Mouse (Mus musculus) retina, adult 2 months (tissue): ENCODE results near the gene Ctnnd2.

ENCODE experiments used
- DNase-seq: peaks from one replicate; pipeline ENCODE4 v3.0.0-alpha.2; 2012; ENCODE audit warnings: low read depth, low spot score

Ctnnd2 gene

GRCm38 (mm10) chr15:30240881-30241280 lies 68.5 kb downstream of the Ctnnd2 start:
- no peak for DNase-seq

GRCm38 (mm10) chr15:30268822-30269221 lies 96.4 kb downstream of the Ctnnd2 start:
- DNase-seq: no peak

GRCm38 (mm10) chr15:30271141-30271572 lies 98.8 kb downstream of the Ctnnd2 start:
- DNase-seq: no peak

GRCm38 (mm10) chr15:30272326-30272725 lies 99.9 kb downstream of the Ctnnd2 start:
- DNase-seq: no peak

GRCm38 (mm10) chr15:30275721-30276120 lies 103.3 kb downstream of the Ctnnd2 start:
- DNase-seq: no peak

GRCm38 (mm10) chr15:30276691-30277090 lies 104.3 kb downstream of the Ctnnd2 start:
- DNase-seq: no peak

- no peak for DNase-seq
Measured at GRCm38 (mm10) chr15:30278610-30279009, 106.2 kb downstream of the Ctnnd2 start.

- DNase-seq: no peak
Measured at GRCm38 (mm10) chr15:30285572-30286244, 113.3 kb downstream of the Ctnnd2 start.

GRCm38 (mm10) chr15:30286245-30286642 lies 113.9 kb downstream of the Ctnnd2 start:
- DNase-seq: no peak

GRCm38 (mm10) chr15:30302824-30303223 lies 130.4 kb downstream of the Ctnnd2 start:
- DNase-seq: no peak

- DNase-seq: no peak
Measured at GRCm38 (mm10) chr15:30306437-30306836, 134.0 kb downstream of the Ctnnd2 start.

GRCm38 (mm10) chr15:30322543-30322942 lies 150.2 kb downstream of the Ctnnd2 start:
- no peak for DNase-seq

- DNase-seq: no peak
Measured at GRCm38 (mm10) chr15:30333336-30334310, 161.2 kb downstream of the Ctnnd2 start.

GRCm38 (mm10) chr15:30338585-30339197 lies 166.3 kb downstream of the Ctnnd2 start:
- DNase-seq: no peak

GRCm38 (mm10) chr15:30345754-30346153 lies 173.4 kb downstream of the Ctnnd2 start:
- DNase-seq: no peak

GRCm38 (mm10) chr15:30364491-30364890 lies 192.1 kb downstream of the Ctnnd2 start:
- DNase-seq: no peak

GRCm38 (mm10) chr15:30369997-30370396 lies 197.6 kb downstream of the Ctnnd2 start:
- no peak for DNase-seq

GRCm38 (mm10) chr15:30371151-30371550 lies 198.8 kb downstream of the Ctnnd2 start:
- no peak for DNase-seq

- no peak for DNase-seq
Measured at GRCm38 (mm10) chr15:30373654-30374215, 201.3 kb downstream of the Ctnnd2 start.

GRCm38 (mm10) chr15:30374907-30375306 lies 202.5 kb downstream of the Ctnnd2 start:
- no peak for DNase-seq

- no peak for DNase-seq
Measured at GRCm38 (mm10) chr15:30383075-30383842, 210.9 kb downstream of the Ctnnd2 start.
